Mouse (Mus musculus): ENCODE data around the gene Rps6kc1.

The Rps6kc1 gene

GRCm38 (mm10) chr1:190766800-190767199 is 144.8 kb downstream of the Rps6kc1 start:
- in situ Hi-C loops (cut with MboI, MseI): no loop called here

GRCm38 (mm10) chr1:190763756-190764155 is 147.8 kb downstream of the Rps6kc1 start:
- in situ Hi-C loops (cut with MboI, MseI): no loop called here

GRCm38 (mm10) chr1:190761786-190762185 is 149.8 kb downstream of the Rps6kc1 start:
- in situ Hi-C loops (cut with MboI, MseI): no loop called here

- in situ Hi-C loops (cut with MboI, MseI): no loop called here
These were observed 153.7 kb downstream of the Rps6kc1 start for GRCm38 (mm10) chr1:190757899-190758298.

- in situ Hi-C loops (cut with MboI, MseI): no loop called here
These were observed 159.6 kb downstream of the Rps6kc1 start for GRCm38 (mm10) chr1:190751794-190752570.

- in situ Hi-C loops (cut with MboI, MseI): no loop called here
These were observed 162.6 kb downstream of the Rps6kc1 start for GRCm38 (mm10) chr1:190748937-190749336.

- in situ Hi-C loops (cut with MboI, MseI): no loop called here
These were observed 170.1 kb downstream of the Rps6kc1 start for GRCm38 (mm10) chr1:190741421-190741820.

GRCm38 (mm10) chr1:190732803-190733202 is 178.8 kb downstream of the Rps6kc1 start:
- in situ Hi-C loops (cut with MboI, MseI): no loop called here

- in situ Hi-C loops (cut with MboI, MseI): no loop called here
These were observed 182.0 kb downstream of the Rps6kc1 start for GRCm38 (mm10) chr1:190729516-190730088.

- in situ Hi-C loops (cut with MboI, MseI): no loop called here
These were observed 183.4 kb downstream of the Rps6kc1 start for GRCm38 (mm10) chr1:190728111-190728651.

GRCm38 (mm10) chr1:190727385-190727784 is 184.2 kb downstream of the Rps6kc1 start:
- in situ Hi-C loops (cut with MboI, MseI): no loop called here

- in situ Hi-C loops (cut with MboI, MseI): no loop called here
These were observed 186.8 kb downstream of the Rps6kc1 start for GRCm38 (mm10) chr1:190724591-190725380.

GRCm38 (mm10) chr1:190723926-190724430 is 187.6 kb downstream of the Rps6kc1 start:
- in situ Hi-C loops (cut with MboI, MseI): no loop called here

GRCm38 (mm10) chr1:190713848-190714247 is 197.7 kb downstream of the Rps6kc1 start:
- in situ Hi-C loops (cut with MboI, MseI): no loop called here

GRCm38 (mm10) chr1:190697576-190697975 is 214.0 kb downstream of the Rps6kc1 start:
- in situ Hi-C loops (cut with MboI, MseI): no loop called here

- in situ Hi-C loops (cut with MboI, MseI): no loop called here
These were observed 216.0 kb downstream of the Rps6kc1 start for GRCm38 (mm10) chr1:190695589-190695988.

- in situ Hi-C loops (cut with MboI, MseI): no loop called here
These were observed 220.9 kb downstream of the Rps6kc1 start for GRCm38 (mm10) chr1:190690528-190691262.

- in situ Hi-C loops (cut with MboI, MseI): no loop called here
These were observed 228.5 kb downstream of the Rps6kc1 start for GRCm38 (mm10) chr1:190683060-190683459.

- in situ Hi-C loops (cut with MboI, MseI): no loop called here
These were observed 229.3 kb downstream of the Rps6kc1 start for GRCm38 (mm10) chr1:190682021-190682926.

- in situ Hi-C loops (cut with MboI, MseI): no loop called here
These were observed 236.1 kb downstream of the Rps6kc1 start for GRCm38 (mm10) chr1:190675455-190675854.

Data from T-helper 2 cell (primary cell).